Mouse (Mus musculus) monocyte, adult 5-6 weeks (primary cell): Measurements from ENCODE around the gene Calml4. TPM values are rescaled to one million over a fixed set of nuclear protein-coding genes. Genes with fewer than 3 reads are reported as not detected.

Experiments used
- ATAC-seq: fragments of 153-309, 156-312 bp; replicated peaks from 2 replicates; pipeline ENCODE4 v1.8.0; 2017; ENCODE audit warnings: mild to moderate bottlenecking; ENCODE audit not compliant: low TSS enrichment, insufficient number of reproducible peaks, severe bottlenecking, poor library complexity, low FRiP score
- total RNA-seq: library from RNA; stranded (forward); fragments of 200-1000, 200-491, 200-594 nt; gene quantifications from 3 replicates; pipeline ENCODE4 v1.2.3, GENCODE M21; 2017

Calml4 gene
- total RNA-seq, 1 experiment from 2014 or later = 0.48 TPM

- ATAC-seq = no peak
Observed at GRCm38 (mm10) chr9:62870728-62871127, 12.8 kb downstream of the Calml4 start.

- ATAC-seq = no peak
Observed at GRCm38 (mm10) chr9:62876966-62877616, 19.2 kb downstream of the Calml4 start.

GRCm38 (mm10) chr9:62877825-62878224 lies 19.9 kb downstream of the Calml4 start:
- ATAC-seq = no peak

- ATAC-seq = no peak
Observed at GRCm38 (mm10) chr9:62881871-62882270, 24.0 kb downstream of the Calml4 start.

GRCm38 (mm10) chr9:62894486-62894885 lies 36.6 kb downstream of the Calml4 start:
- ATAC-seq = 0 out of 2 replicates have a peak, but pooled peaks have one; percentile 27

GRCm38 (mm10) chr9:62901736-62902135 lies 43.9 kb downstream of the Calml4 start:
- no peak for ATAC-seq

- no peak for ATAC-seq
Observed at GRCm38 (mm10) chr9:62903841-62904240, 46.0 kb downstream of the Calml4 start.

- no peak for ATAC-seq
Observed at GRCm38 (mm10) chr9:62905039-62905438, 47.2 kb downstream of the Calml4 start.

- ATAC-seq = peak; percentile 88
Observed at GRCm38 (mm10) chr9:62913390-62914069, 55.6 kb downstream of the Calml4 start.

- ATAC-seq = no peak
Observed at GRCm38 (mm10) chr9:62917059-62917458, 59.2 kb downstream of the Calml4 start.

GRCm38 (mm10) chr9:62920877-62921276 lies 63.0 kb downstream of the Calml4 start:
- no peak for ATAC-seq

GRCm38 (mm10) chr9:62924886-62925610 lies 67.2 kb downstream of the Calml4 start:
- no peak for ATAC-seq

Other genes with a start within 250 kb of the Calml4 start
- not detected in 3 replicates for gene Itga11, start 180.3 kb upstream of the Calml4 start, total RNA-seq
- gene Fem1b, start 46.1 kb upstream of the Calml4 start, total RNA-seq = 17.9 to 19.1 TPM (median 18.0 TPM) in 3 replicates
- 4.7 to 8.7 TPM (median 6.7 TPM) in 3 replicates for gene Cln6, start 19.3 kb upstream of the Calml4 start, total RNA-seq
- gene Pias1, start 129.8 kb downstream of the Calml4 start, total RNA-seq = 43.1 to 75.7 TPM (median 52.9 TPM) in 3 replicates